Mouse (Mus musculus): ENCODE results near the gene Mest. TPM values are rescaled to one million over a fixed set of nuclear protein-coding genes. Genes with fewer than 3 reads are reported as not detected.

Gene Mest
- total and polyA plus RNA-seq, 3 experiments = 0.12 to 0.31 TPM; not detected in 1

GRCm38 (mm10) chr6:30678482-30678881 lies 44.9 kb upstream of the Mest start:
- no peaks in the 10 kb centered on the region for H3K79me2 ChIP-seq (ENCODE audit: control insufficient read depth, insufficient read depth, low read length, poor library complexity)
- DNase-seq (ENCODE audit: low read depth, low spot score) = no peak
- H3K4me3 ChIP-seq (ENCODE audit: control insufficient read depth in 1 of 2, insufficient read depth in 1 of 2, low read depth in 2 of 2, low read length in 2 of 2) = no peak overlapping the region
- no peak overlapping the region for H3K9ac ChIP-seq (ENCODE audit: control insufficient read depth, low read depth, low read length, poor library complexity, severe bottlenecking)
- H3K4me1 ChIP-seq (ENCODE audit: control insufficient read depth in 1 of 2, insufficient read depth in 2 of 2, low read length in 2 of 2) = peaks cover 38 to 42% of the 10 kb centered on the region in 2 experiments
- H3K9me3 ChIP-seq (replicated peaks; ENCODE audit: insufficient read depth, low read length) = no peaks in the 10 kb centered on the region
- H3K27me3 ChIP-seq (ENCODE audit: control insufficient read depth in 1 of 2, insufficient read depth in 2 of 2, low read length in 2 of 2) = no peaks in the 10 kb centered on the region
- TF ChIP-seq UBTF (IDR thresholded peaks at IDR 0.05; ENCODE audit: borderline replicate concordance, insufficient read depth, low read depth, low read length) (no peak), POLR2A (IDR thresholded peaks at IDR 0.05; ENCODE audit: control insufficient read depth in 1 of 2, insufficient read depth in 1 of 2, low read depth in 1 of 2, low read length in 2 of 2, poor library complexity in 1 of 2) (no peak), USF1 (IDR thresholded peaks at IDR 0.05; ENCODE audit: low read depth, low read length) (no peak), EP300 (IDR thresholded peaks at IDR 0.05; ENCODE audit: low read depth in 1 of 2, low read length in 2 of 2) (no peak), TAL1 (IDR thresholded peaks at IDR 0.05; ENCODE audit: low read length) (no peak), MEF2A (IDR thresholded peaks at IDR 0.05; ENCODE audit: extremely low read depth, insufficient replicate concordance, low read depth, low read length, poor library complexity, severe bottlenecking) (no peak), ZMIZ1 (IDR thresholded peaks at IDR 0.05; ENCODE audit: low read depth, low read length) (no peak), MXI1 (IDR thresholded peaks at IDR 0.05; ENCODE audit: low read depth, low read length) (no peak), RAD21 (IDR thresholded peaks at IDR 0.05; ENCODE audit: low read depth, low read length) (no peak), NELFE (IDR thresholded peaks at IDR 0.05; ENCODE audit: low read depth, low read length) (no peak), SMC3 (IDR thresholded peaks at IDR 0.05; ENCODE audit: low read depth, low read length) (no peak)
- no peak overlapping the region for H3K27ac ChIP-seq (ENCODE audit: control insufficient read depth, low read depth, low read length)
- peaks cover 0 to 49% of the 10 kb centered on the region in 2 experiments; a peak in 2 of 4 replicates for H3K36me3 ChIP-seq (ENCODE audit: control insufficient read depth in 1 of 2, insufficient read depth in 2 of 2, low read length in 2 of 2)

DNA sequence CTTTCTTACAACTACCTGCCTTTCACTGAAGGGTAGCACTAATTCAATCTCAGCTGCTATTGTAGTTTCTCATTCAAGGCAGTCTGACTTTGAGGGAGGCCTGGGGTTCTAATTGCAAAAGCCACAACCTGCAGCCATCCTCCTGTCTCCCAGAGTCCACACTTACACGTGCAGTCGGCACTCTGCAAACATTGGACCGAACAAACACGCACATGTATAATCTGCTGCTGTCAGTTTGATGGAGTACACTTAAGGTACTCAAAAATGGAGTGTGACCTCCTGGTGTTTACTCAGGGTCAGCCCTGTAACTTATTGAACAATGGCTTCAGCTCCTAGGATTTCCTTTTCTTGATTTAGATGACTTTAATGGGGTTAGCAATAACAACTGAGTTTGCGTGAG lies 43.8 kb upstream of the Mest start:
- H3K36me3 ChIP-seq (ENCODE audit: control insufficient read depth in 1 of 2, insufficient read depth in 2 of 2, low read length in 2 of 2) = peaks cover 0 to 39% of the 10 kb centered on the region in 2 experiments; a peak in 2 of 4 replicates
- no peak for TF ChIP-seq MEF2A (IDR thresholded peaks at IDR 0.05; ENCODE audit: extremely low read depth, insufficient replicate concordance, low read depth, low read length, poor library complexity, severe bottlenecking)
- TF ChIP-seq MYC (IDR thresholded peaks at IDR 0.05; ENCODE audit: low read depth, low read length) = no peak
- no peak for TF ChIP-seq EP300 (IDR thresholded peaks at IDR 0.05; ENCODE audit: low read depth in 1 of 2, low read length in 2 of 2)
- TF ChIP-seq POLR2AphosphoS5 (IDR thresholded peaks at IDR 0.05; ENCODE audit: borderline replicate concordance, low read depth, low read length) = no peak
- TF ChIP-seq ZMIZ1 (IDR thresholded peaks at IDR 0.05; ENCODE audit: low read depth, low read length) = no peak
- TF ChIP-seq GABPA (IDR thresholded peaks at IDR 0.05; ENCODE audit: low read depth, low read length) = no peak
- TF ChIP-seq RAD21 (IDR thresholded peaks at IDR 0.05; ENCODE audit: low read depth, low read length) = no peak
- no peak for TF ChIP-seq ETS1 (IDR thresholded peaks at IDR 0.05; ENCODE audit: low read depth, low read length)
- no peak for TF ChIP-seq USF1 (IDR thresholded peaks at IDR 0.05; ENCODE audit: low read depth, low read length)
- no peak for TF ChIP-seq MAFK (IDR thresholded peaks at IDR 0.05; ENCODE audit: borderline replicate concordance, low read depth, low read length)
- no peak for TF ChIP-seq SIN3A (IDR thresholded peaks at IDR 0.05; ENCODE audit: low read length)

More for the DNA sequence above, 43.8 kb upstream of the Mest start:
- no peak overlapping the region for H3K9ac ChIP-seq (ENCODE audit: control insufficient read depth, low read depth, low read length, poor library complexity, severe bottlenecking)
- H3K4me3 ChIP-seq (ENCODE audit: control insufficient read depth in 1 of 2, insufficient read depth in 1 of 2, low read depth in 2 of 2, low read length in 2 of 2) = no peak overlapping the region
- H3K9me3 ChIP-seq (replicated peaks; ENCODE audit: insufficient read depth, low read length) = no peaks in the 10 kb centered on the region
- H3K27ac ChIP-seq (ENCODE audit: control insufficient read depth, low read depth, low read length) = no peak overlapping the region
- H3K79me2 ChIP-seq (ENCODE audit: control insufficient read depth, insufficient read depth, low read length, poor library complexity) = no peaks in the 10 kb centered on the region
- H3K27me3 ChIP-seq (ENCODE audit: control insufficient read depth in 1 of 2, insufficient read depth in 2 of 2, low read length in 2 of 2) = no peaks in the 10 kb centered on the region
- peaks cover 31 to 37% of the 10 kb centered on the region in 2 experiments for H3K4me1 ChIP-seq (ENCODE audit: control insufficient read depth in 1 of 2, insufficient read depth in 2 of 2, low read length in 2 of 2)
- DNase-seq (ENCODE audit: low read depth, low spot score) = no peak
